Mouse (Mus musculus): ENCODE measurements around the gene Gpr39. TPM values are rescaled to one million over a fixed set of nuclear protein-coding genes. Genes with fewer than 3 reads are reported as not detected.

Gene Gpr39
- polyA plus RNA-seq, 1 experiment from 2014 or later: 0.09 TPM

DNA sequence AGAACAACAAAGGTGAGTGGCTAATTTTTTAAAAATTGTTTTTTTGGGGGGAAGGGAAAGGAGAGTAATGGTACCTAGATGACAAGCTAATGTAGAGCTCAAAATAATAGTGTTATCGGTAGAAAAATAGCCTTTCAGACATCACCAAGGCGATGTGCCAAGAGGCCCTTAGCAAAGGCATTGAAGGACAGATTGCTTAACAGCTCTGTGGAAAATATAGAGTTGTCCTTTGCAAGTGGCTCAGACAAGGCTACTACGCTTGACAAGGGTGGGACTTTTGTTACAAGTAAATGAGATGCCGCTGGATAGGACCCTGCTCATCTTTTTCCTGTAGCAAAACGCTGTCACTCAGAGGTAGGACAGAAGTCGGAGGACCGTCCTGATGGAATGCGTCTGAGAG lies 25.5 kb downstream of the Gpr39 start:
- Histone ChIP-seq H3K4me2 (replicated peaks) (no peak overlapping the region), H3K4me1 (peaks cover 5% of the 10 kb centered on the region; the same call in 1 of the 2 replicates), H3K9me3 (replicated peaks) (no peaks in the 10 kb centered on the region), H3K36me3 (no peaks in the 10 kb centered on the region), H3K9ac (no peak overlapping the region), H3K27me3 (no peaks in the 10 kb centered on the region), H3K4me3 (no peak overlapping the region), H3K27ac (no peak overlapping the region)
- ATAC-seq (ENCODE audit: low FRiP score): no peak
- WGBS: 82% methylated on average over 8 of the region's 8 CpGs

DNA sequence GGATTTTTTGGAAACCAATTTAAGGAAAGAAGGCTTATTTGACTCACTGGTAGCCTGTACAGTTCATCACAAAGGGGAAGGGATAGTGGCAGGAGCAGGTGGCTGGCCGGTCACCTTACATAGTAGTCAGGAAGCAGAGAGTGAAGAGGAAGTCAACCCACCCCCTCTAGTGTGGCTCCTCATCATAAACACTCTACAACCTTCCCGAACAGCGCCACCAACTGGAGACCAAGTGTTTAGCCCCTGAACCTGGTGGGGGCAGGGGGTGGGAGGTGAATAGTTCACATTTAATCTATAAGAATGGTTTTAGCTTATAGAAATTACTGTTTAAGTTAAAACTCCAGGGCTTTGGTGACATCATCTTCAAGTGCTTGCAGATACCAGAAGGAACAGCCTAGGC lies 28.6 kb downstream of the Gpr39 start:
- Histone ChIP-seq H3K9ac (no peak overlapping the region), H3K36me3 (no peaks in the 10 kb centered on the region), H3K4me3 (no peak overlapping the region), H3K4me1 (peaks cover 5% of the 10 kb centered on the region; the same call in 1 of the 2 replicates), H3K9me3 (replicated peaks) (no peaks in the 10 kb centered on the region), H3K27ac (no peak overlapping the region), H3K27me3 (no peaks in the 10 kb centered on the region), H3K4me2 (replicated peaks) (no peak overlapping the region)
- no peak for ATAC-seq (ENCODE audit: low FRiP score)
- WGBS: 86% methylated on average over 3 of the region's 3 CpGs

DNA sequence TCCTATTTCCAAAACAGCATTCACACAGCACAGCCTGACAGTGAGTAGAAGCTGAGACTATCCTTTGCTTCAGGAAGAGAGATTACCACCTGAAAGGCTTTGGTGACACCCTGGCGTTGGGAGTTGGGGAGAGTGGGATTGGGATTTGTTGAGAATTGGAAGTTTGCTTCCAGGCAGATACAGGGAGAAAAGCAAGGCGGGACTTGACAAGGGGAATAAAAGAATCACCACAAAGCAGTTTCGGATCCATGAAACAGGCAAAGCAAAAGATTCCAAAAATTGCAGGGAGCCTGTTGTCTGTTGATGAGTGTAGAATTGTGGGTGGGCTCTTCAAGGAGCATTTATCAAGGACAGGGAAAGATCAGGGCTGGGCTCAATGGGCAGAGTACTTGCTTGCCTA lies 38.5 kb downstream of the Gpr39 start:
- Histone ChIP-seq H3K36me3 (no peaks in the 10 kb centered on the region), H3K4me1 (no peaks in the 10 kb centered on the region), H3K27me3 (no peaks in the 10 kb centered on the region), H3K4me3 (no peak overlapping the region), H3K4me2 (replicated peaks) (no peak overlapping the region), H3K9me3 (replicated peaks) (no peaks in the 10 kb centered on the region), H3K9ac (no peak overlapping the region), H3K27ac (no peak overlapping the region)
- ATAC-seq (ENCODE audit: low FRiP score): no peak
- 49% methylated on average over 3 of the region's 3 CpGs for WGBS

DNA sequence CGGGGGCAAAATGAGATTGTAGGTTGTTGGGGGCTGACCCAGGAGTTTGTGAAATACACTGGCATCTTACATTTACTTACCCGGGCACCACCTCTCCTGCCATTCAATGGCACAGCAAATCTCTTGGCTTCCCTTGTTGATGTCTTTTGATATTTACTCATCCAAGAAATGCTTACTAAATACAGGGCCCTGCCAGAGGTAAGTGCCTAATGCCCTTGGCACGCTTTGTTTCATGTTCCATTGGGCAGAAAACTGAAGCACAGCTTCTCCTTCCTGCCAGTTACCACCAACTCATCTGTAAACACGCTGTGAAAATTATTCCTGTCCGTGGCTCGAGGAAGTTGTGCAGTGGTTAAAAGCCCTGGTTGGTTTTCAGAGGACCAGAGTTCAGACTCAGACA lies 39.4 kb downstream of the Gpr39 start:
- WGBS: 83% methylated on average over 6 of the region's 6 CpGs
- no peaks in the 10 kb centered on the region for H3K27me3 ChIP-seq
- H3K9ac ChIP-seq: no peak overlapping the region
- no peak overlapping the region for H3K4me2 ChIP-seq (replicated peaks)
- no peaks in the 10 kb centered on the region for H3K9me3 ChIP-seq (replicated peaks)
- no peaks in the 10 kb centered on the region for H3K36me3 ChIP-seq
- no peak for ATAC-seq (ENCODE audit: low FRiP score)
- no peak overlapping the region for H3K4me3 ChIP-seq
- H3K27ac ChIP-seq: no peak overlapping the region
- H3K4me1 ChIP-seq: no peaks in the 10 kb centered on the region

DNA sequence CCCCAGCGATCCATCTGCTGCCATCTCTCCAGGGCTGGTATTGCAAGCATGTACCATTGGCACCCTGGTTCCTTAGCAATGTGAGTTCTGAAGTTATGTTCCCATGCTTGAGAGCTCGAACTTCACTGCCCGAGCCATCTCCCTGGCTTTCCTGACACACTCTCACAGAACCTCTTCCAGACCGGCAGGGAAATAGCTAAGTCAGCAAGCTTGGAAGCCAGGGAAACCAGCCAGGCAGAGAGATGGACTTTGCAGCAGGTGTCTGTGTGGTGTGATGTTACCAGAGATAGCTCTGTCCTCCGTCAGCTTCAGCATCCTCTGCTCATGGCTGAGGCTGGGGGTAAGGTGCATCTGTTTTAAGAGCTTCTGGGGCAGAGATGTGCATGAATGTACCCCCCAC lies 41.1 kb downstream of the Gpr39 start:
- WGBS: 94% methylated on average over 5 of the region's 5 CpGs
- Histone ChIP-seq H3K27ac (no peak overlapping the region), H3K4me1 (no peaks in the 10 kb centered on the region), H3K36me3 (no peaks in the 10 kb centered on the region), H3K9me3 (replicated peaks) (no peaks in the 10 kb centered on the region), H3K27me3 (no peaks in the 10 kb centered on the region), H3K4me2 (replicated peaks) (no peak overlapping the region), H3K9ac (no peak overlapping the region), H3K4me3 (no peak overlapping the region)
- ATAC-seq (ENCODE audit: low FRiP score): no peak

DNA sequence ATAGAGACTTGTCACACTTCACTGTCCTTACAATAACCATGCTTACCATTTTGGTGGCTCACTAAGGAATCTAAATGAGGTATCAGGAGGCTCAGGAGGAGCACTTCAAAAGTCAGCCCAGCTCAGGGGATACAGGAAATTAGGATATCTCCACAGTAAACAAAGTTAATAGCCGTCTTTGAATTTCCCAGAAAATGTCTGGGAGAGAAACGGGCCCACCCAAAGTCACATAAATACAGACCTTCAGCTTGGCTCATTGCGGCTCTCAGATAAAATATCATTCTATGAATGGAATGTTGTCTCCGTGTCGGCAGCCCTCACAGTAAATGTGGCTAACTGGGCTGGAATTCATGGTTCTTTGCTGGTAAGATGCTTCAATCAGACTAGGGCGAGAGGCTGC lies 42.3 kb downstream of the Gpr39 start:
- no peaks in the 10 kb centered on the region for H3K36me3 ChIP-seq
- no peaks in the 10 kb centered on the region for H3K9me3 ChIP-seq (replicated peaks)

DNA sequence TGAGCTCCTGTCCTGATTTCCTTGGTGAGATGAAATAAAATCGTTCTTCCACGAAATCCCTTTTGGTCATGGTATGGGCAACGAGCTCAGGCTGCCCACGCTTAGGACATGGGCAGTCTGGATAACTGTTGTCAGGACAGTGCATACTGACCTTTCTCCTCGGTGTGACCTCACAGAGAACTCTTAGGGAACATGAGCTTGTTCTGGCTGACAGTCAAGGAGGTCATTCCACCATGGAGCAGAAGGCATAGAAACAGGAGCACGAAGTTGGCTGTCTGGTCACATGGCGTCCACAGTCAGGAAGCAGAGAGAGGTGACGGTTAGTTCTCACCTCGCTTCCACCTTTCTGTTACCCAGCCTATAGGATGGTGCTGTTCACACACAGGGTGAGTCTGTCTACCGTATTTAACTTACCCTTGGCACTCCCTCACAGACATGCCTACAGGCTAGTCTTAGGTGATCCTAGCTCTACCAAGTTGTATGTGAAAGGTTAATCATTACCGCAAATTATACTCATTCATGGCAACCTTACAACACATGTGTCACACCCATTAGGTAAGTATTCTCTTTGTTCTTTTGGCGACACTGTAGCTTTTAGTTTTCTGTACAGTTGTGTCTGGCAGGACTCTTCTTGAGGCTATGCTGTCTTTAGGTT lies 44.4 kb downstream of the Gpr39 start:
- H3K4me1 ChIP-seq: no peaks in the 10 kb centered on the region
- no peak overlapping the region for H3K27ac ChIP-seq
- H3K27me3 ChIP-seq: no peaks in the 10 kb centered on the region
- no peak overlapping the region for H3K4me3 ChIP-seq
- no peak overlapping the region for H3K9ac ChIP-seq
- H3K4me2 ChIP-seq (replicated peaks): no peak overlapping the region
- no peak for ATAC-seq (ENCODE audit: low FRiP score)
- H3K36me3 ChIP-seq: no peaks in the 10 kb centered on the region
- 92% methylated on average over 12 of the region's 12 CpGs for WGBS
- H3K9me3 ChIP-seq (replicated peaks): no peaks in the 10 kb centered on the region

More for the DNA sequence above, 42.3 kb downstream of the Gpr39 start:
- Histone ChIP-seq H3K4me2 (replicated peaks) (no peak overlapping the region), H3K4me3 (no peak overlapping the region), H3K27ac (no peak overlapping the region), H3K4me1 (no peaks in the 10 kb centered on the region), H3K27me3 (no peaks in the 10 kb centered on the region), H3K9ac (no peak overlapping the region)
- no peak for ATAC-seq (ENCODE audit: low FRiP score)
- 91% methylated on average over 6 of the region's 6 CpGs for WGBS

DNA sequence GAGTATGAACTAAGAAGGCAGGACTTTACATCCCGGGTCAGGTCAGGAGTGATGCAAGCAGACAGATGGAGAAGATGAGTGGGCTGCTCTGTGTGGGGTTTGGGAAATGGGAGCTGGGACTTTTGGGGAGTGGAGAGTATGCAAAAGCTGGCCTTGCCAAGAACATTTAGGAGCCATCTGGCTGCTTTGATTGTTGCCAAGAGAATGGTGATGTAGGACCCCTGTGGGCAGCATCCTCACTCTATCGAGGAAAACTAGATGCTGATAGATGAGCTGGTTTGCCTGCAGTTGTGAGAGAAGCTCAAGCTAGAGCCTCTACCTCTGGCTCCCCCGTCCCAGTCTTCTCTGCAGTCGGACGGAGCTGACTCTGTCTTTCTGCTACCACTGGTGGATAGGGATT lies 47.5 kb downstream of the Gpr39 start:
- 76% methylated on average over 5 of the region's 5 CpGs for WGBS
- Histone ChIP-seq H3K4me1 (no peaks in the 10 kb centered on the region), H3K9me3 (replicated peaks) (no peaks in the 10 kb centered on the region), H3K36me3 (no peaks in the 10 kb centered on the region), H3K4me3 (no peak overlapping the region), H3K9ac (no peak overlapping the region), H3K27me3 (no peaks in the 10 kb centered on the region), H3K27ac (no peak overlapping the region), H3K4me2 (replicated peaks) (no peak overlapping the region)
- no peak for ATAC-seq (ENCODE audit: low FRiP score)

DNA sequence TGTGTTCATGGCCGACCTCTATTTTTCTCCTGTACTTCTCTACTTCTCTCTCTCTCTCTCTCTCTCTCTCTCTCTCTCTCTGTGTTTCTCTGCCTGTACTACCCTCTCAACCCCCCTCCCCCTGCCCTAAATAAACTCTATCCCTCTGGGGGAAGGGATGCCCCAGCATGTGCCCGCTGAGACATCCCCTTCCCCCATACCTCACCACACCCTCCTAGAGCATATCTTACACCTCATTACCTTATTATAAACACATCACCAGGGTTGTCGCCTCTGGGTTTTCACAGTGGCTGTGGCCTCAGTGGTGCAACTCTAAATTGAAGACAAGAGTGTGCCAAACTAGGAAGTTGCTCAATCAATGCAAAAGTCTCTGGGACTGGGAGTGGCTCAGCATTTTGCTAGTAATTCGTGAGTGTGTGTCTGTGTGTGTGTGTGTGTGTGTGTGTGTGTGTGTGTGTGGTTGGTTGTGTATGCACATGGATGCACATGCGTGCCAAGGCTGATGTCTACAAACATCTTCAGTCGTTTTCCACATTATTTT lies 52.3 kb downstream of the Gpr39 start:
- 68% methylated on average over 6 of the region's 6 CpGs for WGBS
- Histone ChIP-seq H3K27ac (no peak overlapping the region), H3K27me3 (no peaks in the 10 kb centered on the region), H3K4me2 (replicated peaks) (no peak overlapping the region), H3K36me3 (no peaks in the 10 kb centered on the region), H3K9me3 (replicated peaks) (no peaks in the 10 kb centered on the region), H3K9ac (no peak overlapping the region), H3K4me1 (0 out of 2 replicates have a peak, but pooled peaks cover 4% of the 10 kb centered on the region), H3K4me3 (no peak overlapping the region)
- no peak for ATAC-seq (ENCODE audit: low FRiP score)

DNA sequence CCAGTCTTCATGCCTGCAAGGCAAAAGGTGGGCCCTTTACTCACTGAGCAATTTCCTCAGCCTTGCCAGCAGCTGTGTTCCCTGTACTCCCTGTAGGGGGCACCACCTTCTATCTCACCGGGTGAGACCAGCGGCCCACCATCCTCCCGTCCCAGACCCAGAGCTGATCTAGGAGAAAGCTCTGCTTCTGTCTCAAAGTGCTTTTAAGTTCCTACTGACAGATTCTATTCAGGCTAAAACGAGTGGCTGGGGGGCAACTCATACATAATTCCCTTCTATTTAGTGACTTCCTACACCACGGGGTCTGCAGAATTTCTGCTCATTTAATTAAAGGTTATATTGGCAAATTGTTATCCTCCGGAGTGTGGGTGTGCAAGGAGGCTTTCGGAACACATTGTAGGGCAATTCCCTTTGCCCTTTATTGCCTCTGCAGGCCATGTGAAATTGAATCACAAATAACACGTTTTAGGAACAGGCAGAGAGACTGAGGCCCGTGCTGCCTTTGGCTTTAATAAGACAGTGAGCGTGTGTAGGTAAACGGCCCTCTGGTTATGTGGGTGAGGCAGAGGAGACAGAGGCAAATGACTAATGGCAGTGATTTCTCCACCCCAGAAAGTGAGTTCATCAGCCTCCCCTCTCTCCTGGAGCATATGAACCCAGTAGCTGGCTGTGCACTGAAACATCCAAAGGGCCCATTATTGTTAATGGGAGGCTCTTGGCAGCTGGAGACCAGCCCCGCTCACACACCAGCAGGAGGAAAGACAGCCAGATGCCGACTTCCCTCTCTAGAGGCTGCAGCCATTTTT lies 53.1 kb downstream of the Gpr39 start:
- Histone ChIP-seq H3K36me3 (no peaks in the 10 kb centered on the region), H3K4me2 (replicated peaks) (no peak overlapping the region), H3K27ac (peak overlapping the region; percentile 17; the same call in 1 of the 2 replicates), H3K27me3 (no peaks in the 10 kb centered on the region), H3K9me3 (replicated peaks) (no peaks in the 10 kb centered on the region), H3K9ac (no peak overlapping the region), H3K4me1 (0 out of 2 replicates have a peak, but pooled peaks cover 4% of the 10 kb centered on the region), H3K4me3 (no peak overlapping the region)
- peak; percentile 27; the same call in 1 of the 2 replicates for ATAC-seq (ENCODE audit: low FRiP score)
- 48% methylated on average over 13 of the region's 13 CpGs for whole genome bisulfite sequencing

DNA sequence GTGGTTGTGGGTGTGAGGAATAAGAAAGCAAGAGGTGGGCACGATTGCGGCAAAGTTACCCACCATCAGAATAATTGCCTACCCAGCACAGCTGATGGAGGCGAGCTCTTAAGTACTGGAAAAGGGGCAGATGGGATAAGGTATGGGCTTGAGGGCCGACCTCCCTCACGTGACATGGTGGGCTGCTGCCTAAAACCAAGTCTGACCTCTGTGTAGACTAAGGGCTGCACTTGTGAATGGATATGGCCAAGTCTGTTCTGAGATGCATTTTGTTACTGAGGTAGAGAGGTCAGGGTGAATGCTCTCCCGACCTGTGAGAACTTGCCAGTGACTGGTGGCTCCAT lies 53.7 kb downstream of the Gpr39 start:
- ATAC-seq (ENCODE audit: low FRiP score): peak; percentile 23; the same call in 1 of the 2 replicates
- no peak overlapping the region for H3K4me3 ChIP-seq
- H3K27me3 ChIP-seq: no peaks in the 10 kb centered on the region
- H3K27ac ChIP-seq: peak overlapping the region; percentile 17; the same call in 1 of the 2 replicates
- WGBS: 84% methylated on average over 6 of the region's 6 CpGs
- H3K9ac ChIP-seq: no peak overlapping the region
- H3K4me2 ChIP-seq (replicated peaks): no peak overlapping the region
- H3K4me1 ChIP-seq: 0 out of 2 replicates have a peak, but pooled peaks cover 4% of the 10 kb centered on the region
- no peaks in the 10 kb centered on the region for H3K36me3 ChIP-seq
- H3K9me3 ChIP-seq (replicated peaks): no peaks in the 10 kb centered on the region

DNA sequence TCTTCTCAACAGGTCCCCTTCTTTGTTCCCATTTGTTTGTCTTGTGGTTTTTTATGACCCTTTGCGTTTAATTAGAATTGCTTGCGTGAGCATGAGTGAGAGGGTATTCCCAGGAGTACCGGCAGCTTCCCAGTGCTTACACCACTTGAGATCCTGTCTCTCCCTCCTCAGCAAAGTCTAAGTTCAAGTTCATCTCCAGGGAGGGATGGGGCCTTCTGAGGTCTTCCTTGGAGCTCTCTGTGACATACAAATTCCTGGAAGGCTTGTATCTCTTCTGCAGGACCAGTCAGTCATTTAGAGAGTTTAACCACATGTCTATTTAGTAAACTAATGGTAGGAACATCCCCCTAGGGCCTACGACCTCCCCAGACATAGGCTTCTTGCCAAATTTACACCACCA lies 55.1 kb downstream of the Gpr39 start:
- no peak overlapping the region for H3K9ac ChIP-seq
- 77% methylated on average over 4 of the region's 4 CpGs for WGBS
- ATAC-seq (ENCODE audit: low FRiP score): no peak
- no peaks in the 10 kb centered on the region for H3K27me3 ChIP-seq
- H3K4me3 ChIP-seq: no peak overlapping the region
- no peaks in the 10 kb centered on the region for H3K36me3 ChIP-seq
- no peak overlapping the region for H3K27ac ChIP-seq
- H3K4me2 ChIP-seq (replicated peaks): no peak overlapping the region
- no peaks in the 10 kb centered on the region for H3K9me3 ChIP-seq (replicated peaks)
- H3K4me1 ChIP-seq: 0 out of 2 replicates have a peak, but pooled peaks cover 4% of the 10 kb centered on the region
